Mouse (Mus musculus) yolk sac, embryonic 10.5 days (tissue): ENCODE measurements at regions not wholly inside any gene's neighbourhood (a gene's known extent, or its start where the extent isn't known, plus 50 kb on each side); places are given as distances from the start of the nearest gene placed in this dataset.
"Not testable (repeated sequence)": the region's sequence is repeated elsewhere in the genome, so short reads cannot be mapped to it uniquely, and the experiment has no call there.

Experiments
- DNase-seq: peaks from one replicate; pipeline ENCODE4 v3.0.0-alpha.2; 2017; ENCODE audit warnings: low spot score

- DNase-seq, result no peak
These were observed 52.8 kb upstream of the G2e3 start for GRCm38 (mm10) chr12:51294971-51295477.

DNA sequence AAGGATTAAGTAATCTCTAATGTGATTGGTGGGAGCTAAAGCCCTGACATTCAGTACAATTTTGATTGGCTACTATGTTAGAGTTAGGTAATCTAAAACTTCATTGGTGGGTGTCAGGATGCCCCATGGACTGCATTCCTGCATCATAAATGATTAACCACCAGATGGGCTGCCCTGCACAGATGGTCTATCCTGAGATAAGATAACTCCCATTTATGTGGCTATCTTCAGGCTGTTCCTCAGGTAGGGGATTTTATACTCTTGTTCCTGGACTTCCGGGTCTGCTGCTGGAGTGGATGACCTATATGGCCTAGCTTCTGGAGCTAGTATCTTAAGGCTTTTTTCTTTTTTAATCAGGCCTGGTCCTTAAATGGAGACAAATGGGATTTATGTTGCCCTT lies 69.5 kb upstream of the G2e3 start:
- DNase-seq, result no peak

DNA sequence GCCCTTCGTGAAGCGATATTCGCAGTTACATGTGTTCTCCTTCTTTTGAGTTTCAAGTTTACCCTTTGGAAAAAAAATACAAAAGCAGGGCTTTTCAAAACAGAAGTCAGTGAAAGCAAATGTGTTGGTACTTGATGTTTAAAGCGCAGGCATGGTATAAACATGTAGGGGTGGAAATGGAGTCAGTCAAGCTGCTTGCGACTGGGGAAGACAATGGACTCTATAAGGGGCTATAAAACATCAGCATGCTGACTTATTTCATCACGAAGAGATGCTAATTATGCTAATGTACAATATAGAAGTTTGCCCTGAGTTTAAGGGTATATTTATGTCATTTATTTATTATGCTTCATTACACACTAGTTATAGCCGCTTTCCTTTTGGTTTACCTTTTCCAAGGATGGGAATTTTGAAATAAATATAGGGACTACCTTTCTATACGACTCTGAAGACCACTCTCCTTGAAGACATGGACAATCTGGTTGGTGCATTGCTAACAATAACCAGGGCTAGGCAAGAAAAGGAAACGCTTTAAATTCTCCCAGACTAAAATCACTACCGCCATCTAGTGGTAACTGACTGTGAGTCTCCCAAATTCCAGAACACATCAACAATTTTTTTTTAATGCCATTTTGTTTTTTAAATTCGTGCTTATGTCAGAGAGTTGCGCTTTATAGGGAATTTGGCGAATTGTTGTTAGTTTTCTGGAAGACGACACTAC lies 71.9 kb upstream of the G2e3 start:
- DNase-seq, result peak; percentile 5

- no peak for DNase-seq
These were observed 74.4 kb upstream of the G2e3 start for GRCm38 (mm10) chr12:51273486-51273885.

DNA sequence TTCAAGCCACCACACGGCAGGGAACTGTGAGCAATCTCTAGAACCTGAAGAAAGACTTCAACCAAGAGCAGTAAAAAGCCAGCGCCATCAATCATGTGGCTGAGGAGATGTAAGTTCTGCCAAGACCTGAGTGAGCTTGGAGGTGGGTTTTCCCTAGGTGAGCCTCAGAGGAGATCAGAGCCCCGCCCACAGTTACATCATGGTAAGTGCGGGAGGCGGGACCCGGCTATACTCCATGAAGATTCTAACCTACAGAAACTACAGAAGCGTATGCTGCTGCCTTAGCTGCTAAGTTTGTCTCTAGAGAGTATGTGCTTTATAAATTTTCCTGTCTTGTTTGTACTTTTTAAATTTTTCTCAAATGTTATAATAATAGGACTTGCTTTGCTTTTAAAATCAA lies 105.0 kb upstream of the G2e3 start:
- DNase-seq, result no peak

GRCm38 (mm10) chr12:51241131-51241781 lies 106.6 kb upstream of the G2e3 start:
- DNase-seq, result no peak

DNA sequence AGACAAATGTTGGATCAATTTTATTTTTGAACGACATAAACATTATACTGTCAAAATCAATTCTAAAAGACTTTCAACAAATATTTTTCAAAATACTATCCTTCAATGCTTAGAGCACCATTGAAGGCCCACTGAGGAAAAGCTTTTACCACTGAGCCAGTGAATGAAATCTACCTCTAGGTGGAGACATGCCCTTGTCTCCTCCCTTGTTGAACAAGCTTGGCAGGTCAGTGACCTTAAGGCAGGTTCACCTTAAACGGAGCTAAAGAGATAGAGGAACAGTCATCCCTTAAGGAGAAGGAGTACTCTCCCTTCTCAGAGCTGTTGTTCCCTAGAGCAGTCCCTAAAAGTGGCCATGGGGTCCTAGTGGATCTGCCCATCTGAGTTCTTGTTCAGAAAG lies 136.2 kb upstream of the G2e3 start:
- DNase-seq, result no peak

DNA sequence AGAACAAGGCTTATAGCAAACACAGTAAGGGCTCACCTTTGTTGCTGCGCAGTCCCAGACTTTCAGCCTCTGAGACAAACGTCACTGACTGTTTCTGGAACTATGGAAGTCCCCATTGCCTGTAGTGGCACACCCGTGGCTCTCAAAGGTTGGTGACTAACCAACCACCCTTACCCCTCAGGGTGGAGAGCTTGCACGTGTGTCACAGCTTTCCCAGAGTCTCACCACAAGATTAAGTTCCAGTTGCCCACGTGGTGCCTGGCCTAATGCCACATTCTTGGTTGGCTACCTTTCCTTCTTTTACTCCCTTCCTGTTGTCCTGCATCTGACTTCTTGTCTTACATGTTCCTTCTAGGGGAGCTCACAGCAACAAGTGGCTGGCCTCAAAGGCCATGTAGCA lies 151.6 kb upstream of the G2e3 start:
- no peak for DNase-seq

- no peak for DNase-seq
These were observed 152.7 kb upstream of the G2e3 start for GRCm38 (mm10) chr12:51195136-51195535.

GRCm38 (mm10) chr12:51190754-51191153 lies 157.1 kb upstream of the G2e3 start:
- no peak for DNase-seq

GRCm38 (mm10) chr12:51190186-51190585 lies 157.7 kb upstream of the G2e3 start:
- no peak for DNase-seq

- no peak for DNase-seq
These were observed 159.6 kb upstream of the G2e3 start for GRCm38 (mm10) chr12:51188229-51188628.

DNA sequence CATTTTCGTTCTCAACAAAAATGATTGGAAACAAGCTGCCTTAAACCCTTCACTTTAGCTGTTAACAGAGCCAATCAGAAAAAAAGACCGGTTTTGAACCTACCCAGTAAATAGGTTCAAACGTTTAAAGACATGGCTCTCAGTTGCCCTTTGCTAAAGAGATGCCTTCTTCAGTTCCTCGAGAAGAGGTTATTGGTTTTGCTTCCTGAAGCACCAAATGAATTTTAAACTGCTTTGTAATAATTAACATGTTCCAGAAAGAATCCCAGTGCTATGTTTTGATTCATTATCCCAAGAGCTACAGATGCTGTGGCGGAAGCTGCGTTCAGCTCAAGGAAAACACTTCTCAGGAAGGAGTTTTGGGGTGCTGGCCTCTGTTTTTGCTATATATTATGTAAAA lies 160.1 kb upstream of the G2e3 start:
- DNase-seq, result no peak

GRCm38 (mm10) chr12:51185751-51186150 lies 162.1 kb upstream of the G2e3 start:
- DNase-seq, result no peak

GRCm38 (mm10) chr12:51174906-51175756 lies 172.7 kb upstream of the G2e3 start:
- DNase-seq, result no peak

GRCm38 (mm10) chr12:51165186-51165585 lies 182.7 kb upstream of the G2e3 start:
- no peak for DNase-seq

DNA sequence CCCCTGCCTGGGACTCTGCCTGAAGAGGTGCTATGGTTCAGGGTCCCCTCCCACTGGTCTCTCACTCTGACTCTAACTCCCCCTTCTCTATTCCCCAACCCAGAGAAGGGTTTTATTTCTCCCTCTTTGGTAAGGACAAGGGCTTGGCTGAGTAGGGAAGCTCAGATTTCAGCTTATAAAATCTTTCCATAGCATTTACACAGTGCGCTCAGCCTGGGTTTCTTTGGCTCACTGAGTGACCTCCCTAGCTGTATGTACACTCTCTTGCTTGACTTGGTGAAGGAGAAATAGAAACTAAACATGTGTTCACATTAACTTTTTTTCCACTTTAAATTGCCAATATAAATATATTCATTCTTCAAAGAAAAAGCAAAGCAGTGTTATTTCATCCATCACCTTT lies 186.9 kb upstream of the G2e3 start:
- DNase-seq, result no peak

DNA sequence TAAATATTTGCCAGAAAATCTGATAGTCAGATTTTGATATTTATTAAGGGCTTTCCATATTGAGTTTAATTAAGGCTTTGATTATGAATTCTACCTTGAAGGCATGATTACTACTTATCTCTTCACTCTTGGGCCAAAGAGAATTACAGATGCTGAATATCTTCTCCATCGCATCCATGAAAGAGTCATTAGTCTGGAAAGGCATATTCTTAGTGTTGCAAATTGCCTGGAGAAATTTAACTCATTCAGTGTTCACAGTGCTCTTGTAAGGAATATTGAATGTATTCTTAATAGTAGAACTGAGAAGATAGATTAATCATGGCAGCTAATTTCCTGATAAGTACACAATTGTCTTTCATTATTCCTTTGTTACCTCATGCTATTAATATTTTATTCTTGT lies 187.7 kb upstream of the G2e3 start:
- DNase-seq, result no peak

DNA sequence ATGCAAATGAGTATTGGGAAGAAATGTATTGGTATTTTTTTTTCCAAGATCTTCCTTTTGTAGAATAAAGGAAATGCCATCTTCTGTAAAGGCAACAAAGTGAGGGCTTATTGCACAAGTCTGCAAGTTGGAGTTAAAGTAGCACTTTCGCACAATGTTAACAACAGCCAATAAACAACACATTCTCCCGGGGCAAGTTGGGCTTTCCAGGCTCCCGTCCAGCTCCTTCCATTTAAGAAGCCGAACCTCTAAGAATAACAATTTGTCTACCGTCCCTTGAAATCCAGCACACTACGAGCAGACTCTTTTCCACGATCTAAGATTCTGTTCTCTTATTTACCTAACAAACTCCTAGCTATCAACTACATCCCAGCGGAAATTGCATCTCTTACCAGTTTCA lies 199.9 kb upstream of the G2e3 start:
- DNase-seq, result no peak

DNA sequence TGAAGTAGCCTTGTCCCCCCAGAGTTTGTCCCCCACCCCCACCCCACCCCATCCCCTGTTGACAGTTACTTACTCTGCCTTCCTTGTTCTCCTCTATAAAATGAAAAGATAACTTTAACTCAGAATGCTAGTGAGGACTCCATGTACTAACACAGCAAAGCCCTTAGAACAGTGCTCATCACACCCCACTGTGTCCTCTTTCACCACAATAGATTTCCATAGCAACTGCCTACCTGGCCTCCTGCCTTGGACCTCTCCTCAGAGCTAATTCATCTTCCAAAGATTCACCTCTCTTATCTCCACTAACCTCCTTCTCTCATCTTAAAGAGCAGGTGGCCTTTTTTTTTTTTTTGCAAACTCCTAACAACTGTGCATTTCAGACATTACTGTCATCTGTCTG lies 204.0 kb upstream of the G2e3 start:
- no peak for DNase-seq

GRCm38 (mm10) chr12:51143196-51143595 lies 204.7 kb upstream of the G2e3 start:
- DNase-seq, result no peak

GRCm38 (mm10) chr12:51133676-51134075 lies 214.2 kb upstream of the G2e3 start:
- not testable (repeated sequence) for DNase-seq

DNA sequence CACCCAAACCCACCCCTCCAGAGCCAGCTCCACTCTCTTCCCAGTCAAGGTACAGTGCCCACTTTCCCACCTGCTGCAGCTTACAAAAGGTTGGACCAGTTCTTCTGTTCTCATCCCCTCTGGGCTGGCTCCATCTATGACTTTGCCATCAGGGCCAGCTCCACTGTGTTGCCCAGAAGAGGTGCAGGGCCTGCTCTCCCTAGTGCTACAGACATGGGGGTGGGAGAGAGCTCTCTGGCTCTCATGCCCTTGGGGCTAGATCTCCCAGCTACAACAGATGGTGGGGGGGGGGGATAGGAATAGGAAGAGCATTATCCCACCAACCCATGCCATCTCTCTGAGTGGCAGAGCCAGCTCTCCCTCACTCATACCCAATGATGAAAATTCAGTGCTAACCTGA lies 219.6 kb upstream of the G2e3 start:
- DNase-seq, result no peak
